Mouse (Mus musculus) brain, embryonic 18.5 days (tissue): ENCODE data around the gene Patz1.

Experiments
- DNase-seq: peaks from one replicate; pipeline ENCODE4 v3.0.0-alpha.2; 2012; ENCODE audit warnings: low read depth, low spot score

Gene Patz1

GRCm38 (mm10) chr11:3352990-3353585 is 64.4 kb downstream of the Patz1 start:
- no peak for DNase-seq
